Mouse (Mus musculus) myocyte (in vitro differentiated cells): ENCODE data around the gene Smap2. TPM values are rescaled to one million over a fixed set of nuclear protein-coding genes. Genes with fewer than 3 reads are reported as not detected.

Experiments
- H3K27me3 ChIP-seq: one replicate; pipeline ENCODE4 v1.6.1; 2011; ENCODE audit not compliant: control insufficient read depth, insufficient read depth, insufficient read length
- H3K36me3 ChIP-seq: one replicate; pipeline ENCODE4 v1.6.1; 2011; ENCODE audit not compliant: control insufficient read depth, insufficient read depth
- H3K4me2 ChIP-seq: one replicate; pipeline ENCODE4 v1.6.1; 2011; ENCODE audit warnings: low read depth, control low read depth
- H3K4me3 ChIP-seq: one replicate; pipeline ENCODE4 v1.5.1; 2011; ENCODE audit warnings: mild to moderate bottlenecking, control low read depth, moderate library complexity
- H3K79me2 ChIP-seq: one replicate; pipeline ENCODE4 v1.6.1; 2011; ENCODE audit not compliant: control insufficient read depth, insufficient read depth
- H3ac ChIP-seq: one replicate; pipeline ENCODE4 v1.6.1; 2011; ENCODE audit not compliant: control insufficient read depth, insufficient read length
- CEBPB ChIP-seq: IDR thresholded peaks from 2 replicates; pipeline ENCODE4 v1.6.1; 2011; ENCODE audit warnings: mild to moderate bottlenecking, moderate library complexity; ENCODE audit not compliant: poor library complexity, insufficient read depth, severe bottlenecking
- E2F4 ChIP-seq: IDR thresholded peaks from one replicate; pipeline ENCODE4 v1.6.1; 2011; ENCODE audit warnings: mild to moderate bottlenecking, control low read depth, moderate library complexity; ENCODE audit not compliant: insufficient read depth
- MAX ChIP-seq: IDR thresholded peaks from one replicate; pipeline ENCODE4 v1.6.1; 2011; ENCODE audit warnings: low read depth, mild to moderate bottlenecking, control low read depth
- MYOD1 ChIP-seq, 3 experiments: IDR thresholded peaks; one replicate each; pipeline ENCODE4 v1.6.1; 2011; ENCODE audit warnings: control low read depth in 2 of 3, low read depth in 2 of 3, mild to moderate bottlenecking in 2 of 3, moderate library complexity in 1 of 3; ENCODE audit not compliant: insufficient read length in 2 of 3, control insufficient read depth in 1 of 3
- MYOG ChIP-seq, 3 experiments: IDR thresholded peaks; one replicate each; pipeline ENCODE4 v1.6.1; 2011; ENCODE audit warnings: control low read depth in 2 of 3, low read depth in 2 of 3, mild to moderate bottlenecking in 2 of 3; ENCODE audit not compliant: insufficient read length in 2 of 3, control insufficient read depth in 1 of 3, insufficient read depth in 1 of 3
- POLR2A ChIP-seq: IDR thresholded peaks from one replicate; pipeline ENCODE4 v1.6.1; 2011; ENCODE audit warnings: low read depth, mild to moderate bottlenecking, control low read depth, moderate library complexity; ENCODE audit not compliant: insufficient read length
- POLR2AphosphoS2 ChIP-seq: IDR thresholded peaks from one replicate; pipeline ENCODE4 v1.6.1; 2011; ENCODE audit warnings: low read depth, control low read depth; ENCODE audit not compliant: insufficient read length
- REST ChIP-seq: IDR thresholded peaks from one replicate; pipeline ENCODE4 v1.6.1; 2011; ENCODE audit warnings: mild to moderate bottlenecking, control low read depth, moderate library complexity; ENCODE audit not compliant: insufficient read depth, insufficient read length
- SRF ChIP-seq: IDR thresholded peaks from one replicate; pipeline ENCODE4 v1.6.1; 2011; ENCODE audit warnings: low read depth; ENCODE audit not compliant: control insufficient read depth, insufficient read length
- TCF12 ChIP-seq: IDR thresholded peaks from one replicate; pipeline ENCODE4 v1.6.1; 2011; ENCODE audit warnings: mild to moderate bottlenecking, control low read depth; ENCODE audit not compliant: poor library complexity, insufficient read depth, severe bottlenecking
- TCF3 ChIP-seq: IDR thresholded peaks from one replicate; pipeline ENCODE4 v1.6.1; 2011; ENCODE audit warnings: low read depth, control low read depth; ENCODE audit not compliant: insufficient read length
- USF1 ChIP-seq: IDR thresholded peaks from one replicate; pipeline ENCODE4 v1.6.1; 2011; ENCODE audit warnings: low read depth, mild to moderate bottlenecking, control low read depth, moderate library complexity
- polyA plus RNA-seq: library from polyadenylated mRNA; unstranded; fragments of >200 nt; fragmentation: generic; extraction: Trizol; gene quantifications from one replicate; pipeline ENCODE4 v1.2.1, GENCODE M21; 2012; ENCODE audit warnings: missing spikeins

Gene Smap2
- polyA plus RNA-seq, 1 experiment, result 31.3 TPM

GRCm38 (mm10) chr4:121015268-121015659 lies 1.8 kb downstream of the Smap2 start:
- Histone ChIP-seq H3K36me3 (no peaks in the 10 kb centered on the region), H3K27me3 (no peaks in the 10 kb centered on the region), H3K4me2 (peak overlapping the region; percentile 82), H3K4me3 (peak overlapping the region; percentile 82), H3K79me2 (peaks cover 54% of the 10 kb centered on the region), H3ac (no peak overlapping the region)
- no peak for TF ChIP-seq MYOD1 (IDR thresholded peaks at IDR 0.05; ENCODE audit: control insufficient read depth in 1 of 3, insufficient read length in 2 of 3, low read depth in 2 of 3)
- no peak for TF ChIP-seq USF1

GRCm38 (mm10) chr4:121014594-121015267 lies 2.3 kb downstream of the Smap2 start:
- Histone ChIP-seq H3K4me3 (peak overlapping the region; percentile 82), H3K4me2 (peak overlapping the region; percentile 82)
- TF ChIP-seq TCF12, result no peak
- no peak for TF ChIP-seq CEBPB
- TF ChIP-seq POLR2A, result no peak
- no peak for TF ChIP-seq MYOG (IDR thresholded peaks at IDR 0.05; ENCODE audit: control insufficient read depth in 1 of 3, insufficient read depth in 1 of 3, insufficient read length in 2 of 3, low read depth in 2 of 3)
- TF ChIP-seq MYOD1 (IDR thresholded peaks at IDR 0.05; ENCODE audit: control insufficient read depth in 1 of 3, insufficient read length in 2 of 3, low read depth in 2 of 3), result no peak
- TF ChIP-seq E2F4, result no peak
- no peak for TF ChIP-seq USF1
- no peak for TF ChIP-seq POLR2AphosphoS2
- no peak for TF ChIP-seq MAX
- no peak for TF ChIP-seq TCF3
- no peak for TF ChIP-seq SRF
- no peak for TF ChIP-seq REST

GRCm38 (mm10) chr4:121010770-121011549 lies 6.1 kb downstream of the Smap2 start:
- H3K36me3 ChIP-seq, result no peaks in the 10 kb centered on the region
- TF ChIP-seq SRF (peak; percentile 80), POLR2A (no peak)
- peak overlapping the region; percentile 69 for H3K4me2 ChIP-seq
- H3ac ChIP-seq, result no peak overlapping the region
- no peak overlapping the region for H3K4me3 ChIP-seq
- H3K79me2 ChIP-seq, result peaks cover 80% of the 10 kb centered on the region
- H3K27me3 ChIP-seq, result no peaks in the 10 kb centered on the region

More at GRCm38 (mm10) chr4:121014594-121015267, 2.3 kb downstream of the Smap2 start:
- no peak overlapping the region for H3ac ChIP-seq
- H3K27me3 ChIP-seq, result no peaks in the 10 kb centered on the region
- H3K36me3 ChIP-seq, result no peaks in the 10 kb centered on the region
- peaks cover 59% of the 10 kb centered on the region for H3K79me2 ChIP-seq

- Histone ChIP-seq H3K27me3 (no peaks in the 10 kb centered on the region), H3K79me2 (peaks cover 66% of the 10 kb centered on the region), H3K4me2 (peak overlapping the region; percentile 50), H3K4me3 (no peak overlapping the region), H3ac (no peak overlapping the region), H3K36me3 (no peaks in the 10 kb centered on the region)
- TF ChIP-seq TCF12 (no peak), E2F4 (no peak), CEBPB (no peak), TCF3 (no peak), MYOG (IDR thresholded peaks at IDR 0.05; ENCODE audit: control insufficient read depth in 1 of 3, insufficient read depth in 1 of 3, insufficient read length in 2 of 3, low read depth in 2 of 3) (no peak), MYOD1 (IDR thresholded peaks at IDR 0.05; ENCODE audit: control insufficient read depth in 1 of 3, insufficient read length in 2 of 3, low read depth in 2 of 3) (no peak), POLR2A (no peak), SRF (no peak)
Measured at GRCm38 (mm10) chr4:121009151-121009550, 7.9 kb downstream of the Smap2 start.

GRCm38 (mm10) chr4:121008071-121008745 lies 8.8 kb downstream of the Smap2 start:
- Histone ChIP-seq H3K79me2 (peaks cover 57% of the 10 kb centered on the region), H3K4me2 (peak overlapping the region; percentile 50)

More at GRCm38 (mm10) chr4:121008071-121008745, 8.8 kb downstream of the Smap2 start:
- Histone ChIP-seq H3K4me3 (no peak overlapping the region), H3K36me3 (no peaks in the 10 kb centered on the region), H3ac (no peak overlapping the region), H3K27me3 (no peaks in the 10 kb centered on the region)
- TF ChIP-seq POLR2AphosphoS2 (no peak), TCF3 (no peak), MYOD1 (IDR thresholded peaks at IDR 0.05; ENCODE audit: control insufficient read depth in 1 of 3, insufficient read length in 2 of 3, low read depth in 2 of 3) (no peak), SRF (no peak), CEBPB (no peak), MAX (no peak), MYOG (IDR thresholded peaks at IDR 0.05; ENCODE audit: control insufficient read depth in 1 of 3, insufficient read depth in 1 of 3, insufficient read length in 2 of 3, low read depth in 2 of 3) (no peak), E2F4 (no peak), TCF12 (no peak), REST (no peak), POLR2A (no peak), USF1 (no peak)
